Mouse (Mus musculus): Measurements from ENCODE around the gene Sept8. TPM values are rescaled to one million over a fixed set of nuclear protein-coding genes. Genes with fewer than 3 reads are reported as not detected.

Gene Sept8
- polyA plus RNA-seq (2017; shearing (Covaris generic)): 3.3 TPM

DNA sequence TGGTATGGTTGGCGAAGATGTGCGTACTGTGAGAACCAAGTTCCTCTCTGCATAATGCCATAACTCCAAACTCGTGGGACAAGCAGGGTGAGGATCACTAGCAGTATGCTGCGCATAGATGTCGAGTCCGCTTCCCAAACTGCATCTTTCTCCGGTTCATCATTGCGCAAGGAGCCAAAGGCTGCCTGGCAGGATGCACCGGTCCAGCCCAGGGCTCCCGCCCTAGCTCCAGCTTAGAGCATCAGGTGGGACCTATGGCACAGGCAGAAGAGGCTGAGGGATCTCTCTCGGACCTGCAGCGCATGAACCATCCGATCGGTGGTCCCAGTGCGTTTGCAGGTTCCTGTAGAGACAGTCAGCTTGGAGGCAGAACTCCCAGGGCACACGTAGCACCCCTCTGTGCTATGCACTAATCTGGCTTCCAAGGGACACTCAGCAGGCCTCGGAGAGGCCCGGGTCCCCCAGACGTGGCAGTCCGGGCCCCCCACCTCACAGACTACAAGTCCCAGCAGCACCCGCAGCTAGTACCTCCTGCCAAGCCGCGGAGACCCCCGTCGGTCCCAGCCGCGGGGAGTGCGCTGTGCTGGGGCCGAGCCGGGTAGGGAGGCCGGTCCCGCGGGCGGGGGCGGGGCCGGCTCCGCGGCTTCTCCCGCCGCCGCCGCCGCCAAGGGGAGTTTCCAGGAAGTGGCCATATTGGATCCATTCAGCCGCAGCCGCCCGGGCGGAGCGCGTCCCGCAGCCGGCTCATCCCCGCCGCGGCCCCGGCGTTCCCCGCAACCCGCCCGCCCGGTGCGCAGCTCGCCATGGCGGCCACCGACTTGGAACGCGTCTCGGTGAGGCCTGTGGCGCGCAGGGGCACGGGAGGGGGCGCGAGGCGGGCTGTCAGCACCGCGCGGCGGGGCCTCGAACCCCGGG is at the start of gene Sept8:
Sept8 (plus strand) TSS at position 51 of the 915 bp plus-strand sequence.

DNA sequence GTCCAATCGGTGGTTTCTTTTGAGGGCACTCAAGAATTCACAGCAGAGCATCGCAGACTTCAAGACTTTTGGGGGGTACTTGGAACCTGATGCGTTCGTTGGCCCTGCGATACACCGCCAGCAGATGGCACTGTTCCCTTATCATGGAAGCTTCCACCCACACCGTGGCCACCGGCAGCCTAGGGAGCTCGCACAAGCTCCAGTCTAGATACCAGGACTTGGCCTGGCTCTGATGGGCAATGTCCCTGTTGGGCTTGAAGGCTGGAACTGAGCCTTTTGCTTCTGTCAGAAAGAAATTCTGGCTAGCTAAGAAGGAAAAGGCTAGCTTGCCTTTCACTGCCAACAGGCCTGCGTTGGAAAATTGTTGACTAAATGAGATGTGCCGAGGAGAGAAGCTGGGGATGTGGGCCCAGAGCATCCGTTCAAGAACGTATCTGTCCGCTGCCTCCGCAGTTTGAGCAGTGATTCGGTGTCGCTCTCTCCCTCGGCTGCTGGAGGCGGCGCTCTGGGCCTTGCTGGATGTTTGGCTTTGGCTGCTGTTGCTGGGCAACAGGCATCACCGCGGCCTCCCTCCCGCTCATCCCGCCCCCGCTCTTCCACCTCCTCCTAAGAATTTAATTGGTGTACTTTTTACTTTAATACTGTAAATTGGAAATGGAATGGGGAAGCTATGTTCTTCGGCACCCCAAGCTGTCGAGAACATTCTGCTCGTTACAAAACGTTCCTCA is 48.9 kb upstream of the Sept8 start, which contains the start of gene Gm9837:
Gm9837 (minus strand) TSS at position 512 of the 728 bp plus-strand sequence.

DNA sequence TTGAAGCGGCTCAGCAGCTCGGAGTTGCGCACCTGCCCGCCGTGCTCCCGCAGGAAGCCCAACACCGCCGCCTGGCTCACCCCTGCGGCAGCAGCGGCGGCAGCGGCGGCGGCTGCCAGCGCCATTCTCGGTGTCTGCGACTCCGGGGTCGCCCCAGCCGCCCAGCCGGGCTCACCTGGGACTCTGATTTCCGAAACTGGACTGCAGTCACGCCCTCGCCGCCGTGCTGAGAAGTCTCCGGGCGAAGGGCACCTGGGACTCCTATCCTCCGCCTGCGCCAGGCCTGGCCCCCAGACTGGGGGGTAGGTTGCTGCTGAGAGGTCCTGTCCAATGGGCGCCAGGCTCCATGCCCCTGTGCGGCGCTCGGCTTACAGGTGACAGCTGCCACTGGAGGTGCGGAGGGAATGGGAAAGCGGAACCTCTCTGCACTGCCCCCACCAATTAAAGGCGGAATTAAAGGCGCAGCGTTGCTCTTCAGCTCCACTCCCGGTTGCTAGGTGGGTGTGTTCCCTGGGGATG is 39.2 kb upstream of the Sept8 start, which contains the start of the genes Gm9945 and Sowaha:
Gm9945 (plus strand) TSS at position 384 of the 519 bp plus-strand sequence.
Sowaha (minus strand) TSS at position 492 of the 519 bp plus-strand sequence.

DNA sequence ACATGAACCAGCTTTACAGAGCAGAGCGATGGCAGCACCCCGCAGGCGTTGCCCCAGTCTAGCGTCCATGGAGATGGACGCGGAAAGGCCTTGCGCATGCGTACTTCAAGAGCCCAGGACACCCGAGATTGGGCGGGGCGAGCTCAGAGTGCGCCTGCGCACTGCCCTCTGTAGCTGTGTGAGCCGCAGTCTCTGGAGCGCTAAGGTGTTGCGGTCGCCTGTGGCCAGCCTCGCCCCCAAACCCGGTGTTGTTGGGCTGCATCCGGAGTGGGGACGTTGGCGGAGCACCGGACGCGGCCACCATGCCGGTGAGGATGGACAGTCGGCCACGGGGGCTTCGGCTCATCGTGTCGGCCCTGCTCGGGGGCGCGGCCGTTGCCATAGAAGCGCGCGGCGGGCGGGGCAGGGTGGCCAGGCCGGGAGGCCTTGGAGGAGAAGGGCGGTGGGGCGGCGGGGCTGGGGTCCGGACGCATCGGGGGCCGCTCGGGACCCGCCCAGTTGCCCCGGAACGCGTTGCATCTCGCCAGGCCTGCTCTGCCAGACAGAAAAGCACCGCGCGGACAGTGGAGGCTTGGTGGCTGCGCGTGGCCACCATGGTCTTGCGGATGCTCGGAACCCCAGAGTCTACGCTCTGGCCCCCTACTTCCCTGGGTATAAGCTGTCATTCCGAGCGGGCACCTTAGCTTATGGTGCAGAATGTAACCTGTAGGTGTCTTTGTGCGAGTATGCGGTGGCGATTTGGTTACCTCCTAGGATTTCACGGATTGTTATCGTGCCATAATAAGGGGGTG is 48.4 kb downstream of the Sept8 start, which contains the start of gene Kif3a:
Kif3a (plus strand) TSS at position 156 of the 791 bp plus-strand sequence.

Other genes with a start within 250 kb of the Sept8 start
- 129 TPM for gene Hspa4, start 218.8 kb upstream of the Sept8 start, polyA plus RNA-seq (2017; shearing (Covaris generic))
- 33.8 TPM for gene Zcchc10, start 194.6 kb upstream of the Sept8 start, polyA plus RNA-seq (2017; shearing (Covaris generic))
- gene Aff4, start 168.4 kb upstream of the Sept8 start, polyA plus RNA-seq (2017; shearing (Covaris generic)): 139 TPM
- gene Leap2, start 96.1 kb upstream of the Sept8 start, polyA plus RNA-seq (2017; shearing (Covaris generic)): not detected
- gene Uqcrq, start 88.4 kb upstream of the Sept8 start, polyA plus RNA-seq (2017; shearing (Covaris generic)): 318 TPM
- gene Gdf9, start 88.2 kb upstream of the Sept8 start, polyA plus RNA-seq (2017; shearing (Covaris generic)): 0.17 TPM
- not detected for gene Gm10447, start 62.1 kb upstream of the Sept8 start, polyA plus RNA-seq (2017; shearing (Covaris generic))
- not detected for gene Shroom1, start 62.1 kb upstream of the Sept8 start, polyA plus RNA-seq (2017; shearing (Covaris generic))
- not detected for gene Gm9837, start 48.8 kb upstream of the Sept8 start, polyA plus RNA-seq (2017; shearing (Covaris generic))
- not detected for gene Gm9945, start 39.1 kb upstream of the Sept8 start, polyA plus RNA-seq (2017; shearing (Covaris generic))
- not detected for gene Sowaha, start 39.0 kb upstream of the Sept8 start, polyA plus RNA-seq (2017; shearing (Covaris generic))
- 7.3 TPM for gene Kif3a, start 48.1 kb downstream of the Sept8 start, polyA plus RNA-seq (2017; shearing (Covaris generic))
- gene Il4, start 99.4 kb downstream of the Sept8 start, polyA plus RNA-seq (2017; shearing (Covaris generic)): 1.5 TPM
- not detected for gene Il13, start 115.4 kb downstream of the Sept8 start, polyA plus RNA-seq (2017; shearing (Covaris generic))
- gene Rad50, start 188.1 kb downstream of the Sept8 start, polyA plus RNA-seq (2017; shearing (Covaris generic)): 44.4 TPM
- gene Il5, start 201.5 kb downstream of the Sept8 start, polyA plus RNA-seq (2017; shearing (Covaris generic)): not detected